Mouse (Mus musculus) limb, embryonic 11.5 days (tissue): Measurements from ENCODE around the gene Rhoa. TPM values are rescaled to one million over a fixed set of nuclear protein-coding genes. Genes with fewer than 3 reads are reported as not detected.

Source experiments
- ATAC-seq: fragments of 200-750 bp; cut with Nextera tagmentation; 2 replicates; pipeline ENCODE4 v1.8.0; 2017; ENCODE audit warnings: low read depth; ENCODE audit not compliant: insufficient number of reproducible peaks, low FRiP score, low TSS enrichment
- DNase-seq: peaks from one replicate; pipeline ENCODE4 v3.0.0-alpha.2; 2015; ENCODE audit warnings: low spot score
- H3K27ac ChIP-seq: fragments of 300-500 bp; sonication (generic); replicated peaks from 2 replicates; pipeline ENCODE4 v1.5.1; 2014; ENCODE audit warnings: low read depth, mild to moderate bottlenecking, low read length
- H3K27me3 ChIP-seq: fragments of 300-500 bp; sonication (generic); 2 replicates; pipeline ENCODE4 v1.6.1; 2014; ENCODE audit warnings: mild to moderate bottlenecking, low read length, mixed read lengths; ENCODE audit not compliant: control insufficient read depth, insufficient read depth
- H3K36me3 ChIP-seq: fragments of 300-500 bp; sonication (generic); 2 replicates; pipeline ENCODE4 v1.6.1; 2014; ENCODE audit warnings: mild to moderate bottlenecking, low read length, moderate library complexity, mixed read lengths; ENCODE audit not compliant: control insufficient read depth, insufficient read depth
- H3K4me1 ChIP-seq: fragments of 300-500 bp; sonication (generic); 2 replicates; pipeline ENCODE4 v1.6.1; 2014; ENCODE audit warnings: low read length, mixed read lengths; ENCODE audit not compliant: control insufficient read depth, insufficient read depth
- H3K4me2 ChIP-seq: fragments of 300-500 bp; sonication (generic); 2 replicates; pipeline ENCODE4 v1.6.1; 2014; ENCODE audit warnings: low read depth, mild to moderate bottlenecking, moderate library complexity; ENCODE audit not compliant: severe bottlenecking
- H3K4me3 ChIP-seq: fragments of 300-500 bp; sonication (generic); 2 replicates; pipeline ENCODE4 v1.5.1; 2014; ENCODE audit warnings: low read depth, low read length
- H3K9ac ChIP-seq: fragments of 300-500 bp; sonication (generic); 2 replicates; pipeline ENCODE4 v1.6.1; 2014; ENCODE audit warnings: mild to moderate bottlenecking, low read length
- H3K9me3 ChIP-seq: fragments of 300-500 bp; sonication (generic); 2 replicates; pipeline ENCODE4 v1.6.1; 2016; ENCODE audit warnings: low read length; ENCODE audit not compliant: control insufficient read depth
- WGBS: fragments of 180-500 bp; shearing (Covaris S2); extraction: QIAGEN DNeasy Blood & Tissue Kit; methylation state at CpG from one replicate; pipeline ENCODE4 v1.1.7; 2014; 5-methylcytosine and 5-hydroxymethylcytosine counted together
- polyA plus RNA-seq: library from polyadenylated mRNA; unstranded; fragments of >200 nt; fragmentation: Nextera tagmentation; extraction: Ambion mirVana; gene quantifications from 2 replicates; pipeline ENCODE4 v1.2.1, GENCODE M21; 2014

The Rhoa gene
- 249 and 319 TPM in 2 replicates for polyA plus RNA-seq

DNA sequence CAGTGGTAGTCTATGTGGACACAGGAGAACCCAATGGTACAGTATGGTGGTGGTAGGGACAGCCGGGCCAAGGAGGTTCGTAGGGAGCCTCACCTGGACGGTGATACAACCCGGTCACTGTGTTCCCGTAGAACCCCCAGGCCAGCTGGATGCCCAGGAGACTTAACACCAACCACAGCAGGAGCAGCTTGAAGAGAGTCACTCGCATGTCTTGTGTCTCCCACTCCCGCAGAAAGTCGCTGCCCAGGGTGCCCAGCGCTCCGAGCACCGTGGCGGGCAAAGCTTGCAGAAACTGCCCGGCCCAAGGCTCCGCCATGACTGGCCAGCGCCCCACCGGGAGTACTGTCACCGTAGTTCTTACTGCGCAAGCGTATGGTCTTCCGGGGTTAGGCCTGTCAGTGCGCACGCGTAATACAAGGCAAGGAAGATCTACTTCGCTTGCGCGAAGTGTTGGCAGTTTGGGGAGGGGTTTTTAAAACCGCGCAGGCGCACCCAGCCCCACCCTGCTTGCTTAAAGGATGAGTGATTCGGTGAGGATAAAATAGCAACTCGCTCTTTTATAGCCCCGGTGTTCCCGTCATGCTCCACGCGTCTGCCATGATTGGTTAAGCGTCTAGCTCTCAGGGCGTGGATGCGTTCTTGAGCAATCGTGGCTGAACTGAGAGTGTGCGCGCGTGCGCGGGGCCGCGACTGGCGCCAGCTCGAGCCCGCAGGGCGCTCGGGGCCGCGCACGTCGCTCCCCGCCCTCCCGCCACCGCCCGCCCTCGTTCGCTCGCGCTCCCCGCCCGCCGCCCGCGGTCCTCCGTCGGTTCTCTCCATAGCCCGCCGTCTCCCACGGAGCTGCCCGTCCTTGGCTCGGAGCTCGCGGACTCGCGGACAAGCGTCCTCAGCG is at the start of gene Rhoa, which contains the start of gene Tcta:
Gene Rhoa, plus strand, starts transcription at position 501 of the 892 bp plus-strand sequence.
Gene Tcta, minus strand, starts transcription at position 532 of the 892 bp plus-strand sequence.
- H3K9ac ChIP-seq, result peak within 1 kb of the TSS; percentile 89
- no peaks in the 10 kb centered on the region; the same call in 1 of the 2 replicates for H3K4me1 ChIP-seq

DNA sequence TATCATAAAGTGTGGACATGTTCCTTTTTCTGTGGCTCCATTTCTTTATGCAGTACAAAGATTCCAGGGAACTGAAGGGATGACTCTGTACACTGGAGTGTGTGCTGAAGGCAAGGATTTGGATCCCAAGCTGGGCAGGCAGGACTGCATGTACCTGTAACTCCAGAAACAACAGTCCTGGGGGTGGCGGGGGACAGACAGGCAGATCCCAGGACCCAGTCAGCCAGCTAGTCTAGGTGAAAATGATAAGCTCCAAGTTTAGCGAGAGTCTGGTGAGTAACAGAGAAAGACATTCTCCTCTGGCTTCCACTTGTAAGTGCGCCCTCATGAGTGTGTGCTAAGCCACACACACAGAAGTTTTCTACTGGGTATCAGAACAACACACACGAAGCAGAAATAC is 45.4 kb upstream of the Rhoa start:
- Histone ChIP-seq H3K4me3 (no peak overlapping the region), H3K9ac (no peak overlapping the region), H3K9me3 (no peaks in the 10 kb centered on the region), H3K27me3 (no peaks in the 10 kb centered on the region), H3K36me3 (no peaks in the 10 kb centered on the region; the same call in 1 of the 2 replicates), H3K27ac (no peak overlapping the region), H3K4me2 (no peak overlapping the region), H3K4me1 (peaks cover 10% of the 10 kb centered on the region)
- ATAC-seq, result no peak
- no peak for DNase-seq
- WGBS, result 90% methylated on average over 4 of the region's 4 CpGs

More for the DNA sequence above, at the start of gene Rhoa, which contains the start of gene Tcta:
- no peaks in the 10 kb centered on the region; the same call in 1 of the 2 replicates for H3K36me3 ChIP-seq
- DNase-seq, result peak; percentile 96
- peak within 1 kb of the TSS; percentile 83 for H3K4me3 ChIP-seq
- H3K9me3 ChIP-seq, result no peaks in the 10 kb centered on the region
- H3K27ac ChIP-seq, result peak within 1 kb of the TSS; percentile 98
- peak within 1 kb of the TSS; percentile 83 for H3K4me2 ChIP-seq
- no peaks in the 10 kb centered on the region for H3K27me3 ChIP-seq
- peak; percentile 96 for ATAC-seq
- WGBS, result under 1% methylated on average over 77 of the region's 81 CpGs

DNA sequence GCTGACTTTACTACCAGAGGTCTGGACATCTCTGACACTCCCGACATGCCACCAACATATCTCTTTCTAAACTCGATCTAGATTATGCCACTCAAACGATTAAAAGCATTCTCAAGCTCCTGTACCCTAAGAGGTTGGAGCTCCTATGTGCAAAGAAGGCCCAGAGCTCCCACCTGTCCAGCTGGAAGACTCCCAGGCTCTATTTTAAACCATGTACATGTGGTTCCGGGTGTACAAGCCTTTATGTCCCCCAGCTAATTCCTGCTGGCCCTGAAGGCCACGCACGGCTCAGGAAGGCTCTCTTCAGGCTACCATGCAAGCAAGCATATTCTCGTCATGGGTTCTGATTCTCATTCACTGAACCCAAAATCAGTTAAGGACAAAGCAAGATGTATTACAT is 44.1 kb upstream of the Rhoa start:
- DNase-seq (no peak), ATAC-seq (no peak)
- H3K4me2 ChIP-seq, result 0 out of 2 replicates have a peak overlapping the region, but pooled peaks have one; percentile 72
- no peak overlapping the region for H3K27ac ChIP-seq
- no peak overlapping the region for H3K4me3 ChIP-seq
- H3K4me1 ChIP-seq, result peaks cover 10% of the 10 kb centered on the region
- H3K9me3 ChIP-seq, result no peaks in the 10 kb centered on the region
- 83% methylated on average over 7 of the region's 7 CpGs for WGBS
- no peak overlapping the region for H3K9ac ChIP-seq
- no peaks in the 10 kb centered on the region for H3K27me3 ChIP-seq
- H3K36me3 ChIP-seq, result no peaks in the 10 kb centered on the region; the same call in 1 of the 2 replicates

DNA sequence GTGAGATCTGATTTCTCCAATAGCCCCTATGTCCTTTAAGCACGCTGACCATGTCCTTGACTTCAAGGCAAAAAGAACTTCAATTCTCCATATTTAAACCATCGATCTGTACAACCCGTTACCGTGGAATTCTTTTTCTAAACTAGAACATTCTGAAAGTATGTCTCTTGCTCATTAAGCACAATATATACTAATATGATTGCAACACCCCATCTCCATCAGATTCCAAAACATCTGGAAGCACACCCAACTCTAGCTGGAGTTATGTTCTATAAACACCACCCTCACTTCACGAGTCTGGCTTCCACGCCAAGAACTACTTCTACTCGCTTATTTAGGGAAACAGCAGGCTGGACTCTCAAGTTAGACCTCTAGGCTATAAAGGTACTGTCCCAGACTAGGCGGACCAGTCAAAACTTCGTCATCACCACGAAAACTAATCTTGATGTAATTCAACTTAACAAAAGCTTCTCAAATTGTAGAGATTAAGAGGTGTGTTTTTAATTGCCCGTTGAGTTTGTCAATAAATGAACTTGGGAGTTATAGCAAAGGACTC is 43.4 kb upstream of the Rhoa start:
- ATAC-seq, result no peak
- DNase-seq, result no peak
- WGBS, result 51% methylated on average over 11 of the region's 11 CpGs
- Histone ChIP-seq H3K9ac (peak overlapping the region; percentile 71), H3K4me1 (peaks cover 10% of the 10 kb centered on the region), H3K36me3 (no peaks in the 10 kb centered on the region; the same call in 1 of the 2 replicates), H3K27ac (no peak overlapping the region), H3K4me2 (peak overlapping the region; percentile 72), H3K27me3 (no peaks in the 10 kb centered on the region), H3K4me3 (peak overlapping the region; percentile 82), H3K9me3 (no peaks in the 10 kb centered on the region)

DNA sequence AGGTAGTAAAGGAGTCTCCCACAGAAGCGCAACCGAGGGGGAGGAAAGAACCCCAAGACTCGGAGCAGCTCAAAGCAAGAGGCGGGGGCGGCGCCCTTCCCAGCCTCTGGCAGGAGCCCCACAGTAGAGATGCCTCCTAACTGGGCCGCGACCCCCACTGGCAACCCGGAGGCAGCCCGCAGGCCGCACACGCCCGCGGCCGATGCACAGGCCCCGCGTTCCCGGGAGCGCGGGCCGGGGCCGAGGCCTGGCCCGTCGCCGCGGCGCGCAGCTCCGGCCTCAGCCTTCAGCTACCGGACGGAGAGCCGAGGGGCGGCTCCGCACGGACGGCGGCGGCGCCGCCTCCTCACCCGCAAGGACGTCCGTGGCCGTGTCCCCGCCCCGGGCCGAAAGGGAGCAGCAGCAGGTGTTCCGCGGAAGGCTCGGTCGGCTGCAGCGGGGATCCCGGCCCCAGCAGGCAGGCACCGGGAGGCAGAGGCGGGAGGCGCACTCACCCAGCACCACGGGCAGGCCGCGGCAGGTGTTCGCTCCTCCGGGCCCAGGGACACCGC is 42.7 kb upstream of the Rhoa start:
- peak; percentile 71 for ATAC-seq
- WGBS, result 0% methylated on average over 59 of the region's 62 CpGs
- peak overlapping the region; percentile 71 for H3K9ac ChIP-seq
- peak overlapping the region; percentile 44 for H3K27ac ChIP-seq
- H3K36me3 ChIP-seq, result no peaks in the 10 kb centered on the region; the same call in 1 of the 2 replicates
- H3K9me3 ChIP-seq, result no peaks in the 10 kb centered on the region
- no peaks in the 10 kb centered on the region for H3K27me3 ChIP-seq
- H3K4me1 ChIP-seq, result peaks cover 10% of the 10 kb centered on the region
- H3K4me2 ChIP-seq, result peak overlapping the region; percentile 72
- H3K4me3 ChIP-seq, result peak overlapping the region; percentile 82
- peak; percentile 54 for DNase-seq

DNA sequence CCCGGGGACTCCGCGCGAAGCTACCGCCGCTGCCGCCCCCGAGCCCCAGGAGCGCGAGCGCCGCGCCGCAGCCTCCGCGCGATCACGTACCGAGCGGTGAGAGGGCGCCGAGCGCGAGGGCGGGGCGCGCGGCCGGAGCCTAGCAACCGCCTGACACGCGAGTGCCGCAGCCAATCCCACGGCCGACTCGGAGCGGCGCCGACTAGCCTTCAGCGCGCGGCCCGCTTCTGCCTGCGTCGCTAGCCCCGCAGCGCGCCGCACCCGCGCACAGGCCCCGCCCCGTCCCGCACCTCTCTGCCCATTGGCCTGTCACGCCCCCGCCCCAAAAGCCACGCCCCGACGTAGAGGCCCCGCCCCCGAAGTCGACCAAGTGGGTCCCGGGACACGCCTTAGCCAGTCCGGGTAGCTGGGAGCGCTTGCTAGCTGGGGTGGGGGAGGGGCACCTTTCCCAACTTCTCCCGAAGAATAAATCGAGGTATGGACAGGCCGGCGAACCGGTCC is 42.2 kb upstream of the Rhoa start, which contains the start of gene Dag1:
Gene Dag1, minus strand, starts transcription at position 269 of the 501 bp plus-strand sequence.
- ATAC-seq (peak; percentile 93), DNase-seq (peak; percentile 100)
- Histone ChIP-seq H3K4me3 (peak within 1 kb of the TSS; percentile 82), H3K9ac (peak within 1 kb of the TSS; percentile 71), H3K27ac (peak within 1 kb of the TSS; percentile 44), H3K9me3 (no peaks in the 10 kb centered on the region), H3K4me1 (peaks cover 10% of the 10 kb centered on the region), H3K36me3 (no peaks in the 10 kb centered on the region; the same call in 1 of the 2 replicates), H3K27me3 (no peaks in the 10 kb centered on the region), H3K4me2 (peak within 1 kb of the TSS; percentile 72)
- WGBS, result under 1% methylated on average over 60 of the region's 71 CpGs

DNA sequence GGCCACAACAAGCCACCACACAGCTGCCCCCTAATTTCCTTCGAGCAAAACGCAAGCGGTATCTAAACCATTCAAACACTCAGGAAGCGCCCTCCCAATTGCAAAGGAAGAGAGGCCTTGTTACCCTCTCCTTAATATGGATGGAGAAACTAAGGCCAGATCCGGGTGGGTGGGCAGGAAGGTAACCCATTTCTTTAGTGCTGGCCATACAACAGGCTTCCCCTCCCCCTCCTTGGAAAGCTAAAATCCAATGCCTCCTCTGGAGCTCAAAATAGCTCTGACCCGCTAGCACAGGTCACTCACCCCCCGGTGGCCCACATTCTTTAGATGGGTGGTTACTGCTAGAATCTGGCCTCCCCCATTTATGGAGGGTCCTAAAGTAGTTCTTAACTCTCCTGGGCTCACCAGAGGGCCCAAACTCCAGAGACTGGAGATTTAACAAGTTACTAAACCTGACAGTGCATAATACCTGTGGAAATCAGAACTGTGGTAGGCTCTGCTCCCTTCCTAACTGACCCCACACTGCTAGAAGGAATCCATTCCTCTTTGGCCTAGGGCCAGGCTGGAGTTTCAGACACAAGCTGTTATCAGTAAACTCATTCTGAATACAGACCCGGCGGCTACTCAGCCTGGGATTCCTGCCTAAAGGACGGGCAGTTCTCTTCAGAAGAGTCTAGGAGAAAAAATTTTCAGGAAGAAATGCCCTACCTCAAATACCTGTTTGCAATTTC is 41.6 kb upstream of the Rhoa start:
- no peaks in the 10 kb centered on the region for H3K27me3 ChIP-seq
- no peaks in the 10 kb centered on the region for H3K9me3 ChIP-seq
- WGBS, result 12% methylated on average over 10 of the region's 10 CpGs
- peak overlapping the region; percentile 47; the same call in 1 of the 2 replicates for H3K9ac ChIP-seq
- H3K27ac ChIP-seq, result peak overlapping the region; percentile 44; the same call in 1 of the 2 replicates
- H3K36me3 ChIP-seq, result no peaks in the 10 kb centered on the region; the same call in 1 of the 2 replicates
- H3K4me1 ChIP-seq, result peaks cover 10% of the 10 kb centered on the region
- peak overlapping the region; percentile 46 for H3K4me2 ChIP-seq
- peak overlapping the region; percentile 82 for H3K4me3 ChIP-seq
- DNase-seq (no peak), ATAC-seq (peak; percentile 35; the same call in 1 of the 2 replicates)
